Mouse (Mus musculus) hindbrain, embryonic 12.5 days (tissue): Measurements from ENCODE around the gene Gpank1. TPM values are rescaled to one million over a fixed set of nuclear protein-coding genes. Genes with fewer than 3 reads are reported as not detected.

ENCODE experiments used
- ATAC-seq: fragments of 200-750 bp; cut with Nextera tagmentation; 2 replicates; pipeline ENCODE4 v1.8.0; 2017; ENCODE audit warnings: moderate TSS enrichment; ENCODE audit not compliant: low FRiP score
- H3K27ac ChIP-seq: fragments of 300-500 bp; sonication (generic); 2 replicates; pipeline ENCODE4 v1.5.1; 2016; ENCODE audit warnings: mild to moderate bottlenecking
- H3K27me3 ChIP-seq: fragments of 300-500 bp; sonication (generic); 2 replicates; pipeline ENCODE4 v1.6.1; 2016; ENCODE audit warnings: mild to moderate bottlenecking
- H3K36me3 ChIP-seq: fragments of 300-500 bp; sonication (generic); 2 replicates; pipeline ENCODE4 v1.6.1; 2016; ENCODE audit warnings: mild to moderate bottlenecking
- H3K4me1 ChIP-seq: fragments of 300-500 bp; sonication (generic); 2 replicates; pipeline ENCODE4 v1.6.1; 2016
- H3K4me2 ChIP-seq: fragments of 300-500 bp; sonication (generic); replicated peaks from 2 replicates; pipeline ENCODE4 v1.6.1; 2016; ENCODE audit warnings: mild to moderate bottlenecking
- H3K4me3 ChIP-seq: fragments of 300-500 bp; sonication (generic); 2 replicates; pipeline ENCODE4 v1.5.1; 2016; ENCODE audit warnings: mild to moderate bottlenecking
- H3K9ac ChIP-seq: fragments of 300-500 bp; sonication (generic); 2 replicates; pipeline ENCODE4 v1.6.1; 2016; ENCODE audit warnings: mild to moderate bottlenecking, moderate library complexity
- H3K9me3 ChIP-seq: fragments of 300-500 bp; sonication (generic); replicated peaks from 2 replicates; pipeline ENCODE4 v1.6.1; 2016; ENCODE audit warnings: mild to moderate bottlenecking
- WGBS: fragments of 180-500 bp; shearing (Covaris S2); methylation state at CpG from one replicate; pipeline ENCODE4 v1.1.7; 2016; 5-methylcytosine and 5-hydroxymethylcytosine counted together
- polyA plus RNA-seq: library from polyadenylated mRNA; unstranded; fragments of >200 nt; fragmentation: Nextera tagmentation; extraction: Ambion mirVana; gene quantifications from 2 replicates; pipeline ENCODE4 v1.2.1, GENCODE M21; 2016

Gpank1 gene
- 19.8 and 20.8 TPM in 2 replicates for polyA plus RNA-seq

DNA sequence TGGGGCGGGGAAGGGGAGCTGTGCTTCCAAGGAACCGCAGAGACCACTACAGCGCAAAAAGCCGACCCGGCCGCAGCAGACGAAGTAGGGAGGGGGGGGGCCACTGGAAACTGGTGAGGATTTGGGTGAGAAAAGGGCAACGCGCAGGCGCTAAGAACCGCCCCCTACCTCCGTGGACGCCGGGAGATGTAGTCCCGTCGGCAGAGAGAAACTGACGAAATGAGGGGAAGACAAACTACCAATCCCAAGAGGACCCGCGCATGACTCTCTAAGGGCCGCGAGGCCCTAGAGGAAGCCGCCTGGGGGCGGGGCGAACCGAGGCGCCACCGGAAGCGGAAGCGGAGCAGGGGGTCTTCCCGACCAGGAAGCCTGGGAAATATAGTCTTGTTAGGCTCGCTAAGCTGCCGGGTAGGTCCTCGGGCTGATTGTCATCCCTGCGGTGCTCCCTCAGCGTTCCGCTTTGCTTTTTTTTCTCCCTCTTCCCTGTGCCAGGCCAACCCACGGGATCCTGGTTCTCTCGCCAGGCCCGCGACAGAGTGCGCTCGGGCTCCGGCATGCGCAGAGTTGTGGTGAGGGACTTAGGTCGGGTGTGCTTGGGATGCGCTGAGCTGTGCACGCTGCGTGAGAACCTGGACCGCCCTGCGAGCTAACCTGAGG lies at the start of gene Gpank1:
TSS of gene Gpank1 (plus strand) at position 313 of the 657 bp plus-strand sequence.
- H3K27ac ChIP-seq: peak within 1 kb of the TSS; percentile 91
- peak within 1 kb of the TSS; percentile 74 for H3K4me3 ChIP-seq
- peak within 1 kb of the TSS; percentile 88 for H3K9ac ChIP-seq
- H3K4me1 ChIP-seq: peaks cover 25% of the 10 kb centered on the region
- no peaks in the 10 kb centered on the region for H3K9me3 ChIP-seq
- H3K36me3 ChIP-seq: peaks cover 38% of the 10 kb centered on the region
- no peaks in the 10 kb centered on the region for H3K27me3 ChIP-seq
- H3K4me2 ChIP-seq: peak within 1 kb of the TSS; percentile 97
- under 1% methylated on average over 50 of the region's 50 CpGs for WGBS
- peak; percentile 94 for ATAC-seq

DNA sequence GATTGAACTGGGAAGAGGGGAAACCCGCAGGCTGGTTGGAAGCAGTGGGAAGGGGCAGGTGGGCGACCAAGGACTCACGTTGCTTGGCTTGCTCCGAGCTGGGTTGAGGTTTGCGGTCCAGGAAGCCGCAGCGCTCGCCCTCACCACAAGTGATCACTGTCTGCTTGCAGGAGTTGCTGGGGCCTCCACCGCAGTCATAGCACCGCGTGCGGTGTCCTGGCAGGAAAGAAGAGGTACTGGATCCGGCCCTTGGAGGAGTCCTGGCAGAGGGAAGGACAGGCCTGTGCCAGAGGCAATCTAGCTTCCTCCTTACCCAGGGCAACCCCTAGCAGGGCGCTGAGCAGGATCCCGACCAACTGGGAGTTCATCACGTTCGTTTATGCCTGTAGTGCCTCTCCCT lies 47.2 kb upstream of the Gpank1 start:
- Histone ChIP-seq H3K27ac (no peak overlapping the region), H3K9ac (no peak overlapping the region; the same call in 1 of the 2 replicates)

DNA sequence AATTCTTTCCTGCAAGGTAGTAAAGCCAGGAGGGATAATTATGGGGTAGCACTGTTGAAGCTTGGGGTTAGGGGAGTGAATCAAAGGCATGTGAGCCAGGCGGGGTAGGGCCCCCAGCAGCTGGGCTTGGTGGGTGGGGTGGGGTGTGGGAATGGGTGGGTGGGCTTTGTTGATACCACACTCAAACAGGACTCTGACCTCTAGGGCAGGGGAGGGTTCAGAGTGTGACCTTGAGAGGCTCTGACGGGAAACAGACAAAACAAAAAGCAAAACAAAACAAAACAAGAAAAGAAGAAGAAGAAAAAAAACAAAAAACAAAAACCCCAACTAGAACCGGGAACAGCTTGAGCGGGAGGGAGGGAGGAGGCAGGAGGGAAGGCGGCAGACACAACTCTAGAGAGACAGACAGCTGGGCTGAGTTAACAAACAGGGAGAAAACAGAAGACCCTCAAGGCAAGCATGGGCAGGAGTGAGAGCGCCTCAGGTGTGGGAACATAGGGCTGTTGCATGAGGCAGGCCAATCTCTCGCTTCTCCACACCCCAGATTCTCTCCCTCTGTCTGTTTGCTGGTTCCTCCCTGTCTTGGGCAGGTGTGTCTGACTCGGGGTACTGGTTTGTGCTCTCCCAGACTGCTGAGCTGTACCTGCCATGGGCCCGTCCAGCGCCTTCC lies 44.6 kb upstream of the Gpank1 start, which contains the start of gene Ly6g6e:
TSS of gene Ly6g6e (plus strand) at position 396 of the 670 bp plus-strand sequence.
- peaks cover 18% of the 10 kb centered on the region for H3K4me1 ChIP-seq
- peak within 1 kb of the TSS; percentile 43 for H3K4me2 ChIP-seq
- no peak within 1 kb of the TSS for H3K27ac ChIP-seq
- H3K27me3 ChIP-seq: peaks cover 8% of the 10 kb centered on the region; the same call in 1 of the 2 replicates
- no peak for ATAC-seq
- H3K9me3 ChIP-seq: no peaks in the 10 kb centered on the region
- H3K36me3 ChIP-seq: no peaks in the 10 kb centered on the region
- H3K4me3 ChIP-seq: peak within 1 kb of the TSS; percentile 14; the same call in 1 of the 2 replicates
- H3K9ac ChIP-seq: peak within 1 kb of the TSS; percentile 13; the same call in 1 of the 2 replicates
- WGBS: 27% methylated on average over 10 of the region's 10 CpGs

More for the DNA sequence above, 47.2 kb upstream of the Gpank1 start:
- Histone ChIP-seq H3K27me3 (peaks cover 5% of the 10 kb centered on the region; the same call in 1 of the 2 replicates), H3K4me1 (peaks cover 18% of the 10 kb centered on the region), H3K36me3 (no peaks in the 10 kb centered on the region), H3K4me2 (no peak overlapping the region), H3K4me3 (no peak overlapping the region), H3K9me3 (no peaks in the 10 kb centered on the region)
- no peak for ATAC-seq
- WGBS: 51% methylated on average over 17 of the region's 17 CpGs

DNA sequence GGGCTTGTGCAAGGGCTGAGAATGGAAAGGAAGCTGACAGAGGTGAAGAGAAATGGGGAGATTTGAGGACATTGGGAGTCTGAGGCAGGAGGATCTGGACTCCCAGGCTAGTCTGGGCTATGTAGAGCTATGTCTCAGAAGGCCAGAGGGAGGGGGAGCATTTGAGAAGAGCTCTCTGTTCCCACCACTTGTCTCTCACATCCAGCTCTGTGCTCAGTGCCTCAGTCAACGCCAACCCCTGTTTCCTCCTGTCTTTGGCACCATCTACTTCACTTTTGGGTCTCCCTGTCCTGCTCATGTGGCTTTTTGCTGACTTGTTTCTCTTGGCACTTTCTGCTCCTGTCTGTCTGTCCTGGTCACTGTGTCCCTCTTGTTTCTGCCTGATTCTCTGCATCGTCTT lies 44.0 kb upstream of the Gpank1 start:
- Histone ChIP-seq H3K27ac (no peak overlapping the region), H3K4me1 (peaks cover 18% of the 10 kb centered on the region), H3K36me3 (no peaks in the 10 kb centered on the region), H3K27me3 (peaks cover 8% of the 10 kb centered on the region; the same call in 1 of the 2 replicates), H3K9me3 (no peaks in the 10 kb centered on the region), H3K4me3 (no peak overlapping the region), H3K4me2 (peak overlapping the region; percentile 43), H3K9ac (peak overlapping the region; percentile 13; the same call in 1 of the 2 replicates)
- no peak for ATAC-seq
- 41% methylated on average over 2 of the region's 2 CpGs for WGBS

DNA sequence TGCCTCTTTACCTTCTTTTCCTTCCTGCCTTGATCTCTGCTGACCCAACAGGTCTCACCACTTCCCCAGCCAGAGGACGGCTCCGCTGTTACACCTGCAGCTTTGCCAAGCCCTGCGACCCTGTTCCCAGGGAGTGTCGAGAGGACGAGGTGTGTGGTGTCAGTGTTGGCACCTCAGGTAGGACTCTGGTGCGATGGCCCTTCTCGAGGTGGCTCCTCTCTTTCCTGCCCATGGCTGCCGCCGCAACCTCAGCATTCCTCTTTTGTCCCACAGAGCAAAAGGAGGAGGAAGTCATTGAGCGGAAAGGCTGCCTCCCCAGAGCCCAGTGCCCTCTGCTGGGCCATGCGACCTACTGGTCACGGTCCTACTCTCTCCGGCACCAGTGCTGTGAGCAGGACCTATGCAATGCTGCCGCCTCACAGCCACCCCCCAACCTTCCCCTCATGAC lies 43.4 kb upstream of the Gpank1 start, which contains the start of gene Ly6g6d:
TSS of gene Ly6g6d (minus strand) at position 280 of the 448 bp plus-strand sequence.
- H3K27me3 ChIP-seq: peaks cover 8% of the 10 kb centered on the region; the same call in 1 of the 2 replicates
- H3K9me3 ChIP-seq: no peaks in the 10 kb centered on the region
- WGBS: 7% methylated on average over 14 of the region's 14 CpGs
- no peaks in the 10 kb centered on the region for H3K36me3 ChIP-seq
- no peak within 1 kb of the TSS for H3K27ac ChIP-seq
- H3K4me1 ChIP-seq: peaks cover 18% of the 10 kb centered on the region
- H3K4me3 ChIP-seq: peak within 1 kb of the TSS; percentile 14
- peak within 1 kb of the TSS; percentile 13 for H3K9ac ChIP-seq
- no peak for ATAC-seq
- peak within 1 kb of the TSS; percentile 43 for H3K4me2 ChIP-seq

DNA sequence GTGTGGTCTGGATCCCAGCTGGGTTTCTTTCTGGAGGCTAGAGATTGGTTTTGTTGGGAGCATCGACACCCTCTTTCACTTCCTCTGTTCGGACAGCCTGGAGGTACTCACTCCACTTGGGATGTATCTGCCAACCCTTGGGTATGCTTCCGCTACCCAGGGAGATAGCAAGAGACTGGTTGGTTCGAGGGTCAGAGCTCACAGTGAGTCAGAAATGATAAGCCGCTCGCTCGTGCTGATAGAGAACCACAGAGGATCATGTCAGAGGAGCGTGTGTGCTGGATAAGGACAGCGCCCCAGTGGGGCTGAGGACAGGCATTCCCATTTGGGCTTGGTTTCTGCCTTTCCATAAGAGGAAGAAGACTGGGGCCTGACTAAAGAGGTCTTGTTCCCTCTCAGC lies 41.5 kb upstream of the Gpank1 start:
- ATAC-seq: no peak
- Histone ChIP-seq H3K27ac (no peak overlapping the region), H3K9me3 (no peaks in the 10 kb centered on the region), H3K27me3 (peaks cover 2% of the 10 kb centered on the region; the same call in 1 of the 2 replicates), H3K4me2 (no peak overlapping the region), H3K9ac (no peak overlapping the region), H3K4me1 (peaks cover 18% of the 10 kb centered on the region), H3K4me3 (no peak overlapping the region), H3K36me3 (no peaks in the 10 kb centered on the region)
- 70% methylated on average over 9 of the region's 9 CpGs for WGBS

DNA sequence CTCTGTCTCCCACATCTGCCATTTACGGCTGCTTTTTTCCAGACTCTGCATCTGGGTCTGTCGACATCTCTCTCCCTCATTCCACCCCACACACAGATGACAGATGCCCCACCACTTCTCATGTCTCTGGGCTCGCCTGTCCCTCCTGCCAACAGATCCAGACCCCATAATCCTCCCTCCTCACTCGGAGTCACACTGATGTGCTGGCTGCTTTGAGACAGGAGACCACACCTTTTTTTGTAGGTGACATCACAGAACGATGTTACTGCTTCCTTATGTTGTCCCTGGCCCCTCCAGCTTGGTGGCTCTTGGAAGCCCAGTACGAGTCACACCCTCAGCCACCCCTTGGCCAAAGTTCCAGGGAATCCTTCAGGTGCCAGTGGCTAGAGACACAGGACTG lies 41.0 kb upstream of the Gpank1 start:
- peaks cover 3% of the 10 kb centered on the region; the same call in 1 of the 2 replicates for H3K27me3 ChIP-seq
- no peak overlapping the region for H3K27ac ChIP-seq
- 64% methylated on average over 6 of the region's 6 CpGs for WGBS
- no peaks in the 10 kb centered on the region for H3K9me3 ChIP-seq
- peaks cover 18% of the 10 kb centered on the region for H3K4me1 ChIP-seq
- no peak overlapping the region for H3K9ac ChIP-seq
- H3K4me3 ChIP-seq: no peak overlapping the region
- no peak for ATAC-seq
- H3K4me2 ChIP-seq: no peak overlapping the region
- H3K36me3 ChIP-seq: no peaks in the 10 kb centered on the region

DNA sequence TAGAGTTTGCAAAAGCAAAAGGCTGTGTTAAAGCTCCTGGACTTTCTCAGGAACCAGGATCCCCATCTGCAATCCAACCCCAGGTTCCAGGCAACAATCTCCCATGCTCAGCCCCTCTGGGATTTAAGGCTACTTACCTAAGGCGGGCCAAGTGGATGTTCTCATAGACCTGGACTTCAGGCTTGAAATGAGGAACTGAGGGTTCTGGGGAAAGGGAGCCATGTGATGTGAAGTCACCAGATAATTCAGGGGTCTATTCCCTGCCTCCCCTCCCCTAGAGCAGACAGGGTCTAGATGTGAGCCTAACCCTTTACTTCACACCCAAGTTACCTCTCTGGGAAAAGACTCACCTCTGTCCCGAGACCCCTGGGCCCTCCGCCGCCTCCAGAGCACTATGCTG lies 40.5 kb upstream of the Gpank1 start:
- Histone ChIP-seq H3K4me2 (no peak overlapping the region), H3K36me3 (no peaks in the 10 kb centered on the region), H3K27me3 (peaks cover 7% of the 10 kb centered on the region; the same call in 1 of the 2 replicates), H3K9ac (no peak overlapping the region), H3K27ac (no peak overlapping the region), H3K4me3 (no peak overlapping the region), H3K4me1 (peaks cover 18% of the 10 kb centered on the region), H3K9me3 (no peaks in the 10 kb centered on the region)
- 83% methylated on average over 4 of the region's 4 CpGs for WGBS
- ATAC-seq: no peak

DNA sequence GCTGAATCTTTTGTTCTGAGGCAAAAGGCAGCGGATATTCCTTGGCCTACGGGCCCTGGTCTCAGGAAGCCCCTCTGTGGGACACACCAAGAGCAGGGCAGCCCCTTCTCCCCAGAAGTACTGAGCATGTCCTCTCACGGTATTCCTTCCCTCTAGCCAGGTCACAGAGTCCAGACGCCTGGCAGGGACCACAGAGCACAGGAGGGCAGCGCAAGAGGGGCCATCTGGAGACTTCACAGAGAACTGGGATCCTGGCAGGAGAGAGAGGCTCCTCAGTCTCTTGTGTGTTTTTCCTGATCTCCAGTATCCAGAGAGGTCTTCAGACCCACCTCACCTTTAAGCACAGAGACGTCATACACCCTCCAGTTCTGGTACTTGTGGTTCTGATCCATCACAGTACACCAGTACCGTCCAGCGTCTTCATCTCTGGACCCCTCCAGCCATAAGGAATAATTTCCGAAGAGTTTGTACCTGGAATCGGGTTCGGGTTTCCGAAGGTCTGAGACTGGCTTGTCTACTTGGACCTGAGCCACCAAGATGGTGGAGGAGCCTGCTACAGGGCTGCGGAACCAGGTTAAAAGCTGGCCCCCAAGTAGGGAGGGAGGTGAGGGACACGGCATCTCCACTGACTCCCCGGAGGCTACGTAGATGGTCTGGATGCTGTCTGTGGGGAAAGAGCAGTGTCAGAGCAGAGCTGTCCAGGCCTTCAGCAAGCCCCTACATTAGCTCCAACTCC lies 38.2 kb upstream of the Gpank1 start:
- no peak overlapping the region for H3K9ac ChIP-seq
- no peak overlapping the region for H3K27ac ChIP-seq
- WGBS: 85% methylated on average over 16 of the region's 16 CpGs
- H3K4me3 ChIP-seq: no peak overlapping the region
- no peak for ATAC-seq
- no peaks in the 10 kb centered on the region for H3K36me3 ChIP-seq
- peaks cover 8% of the 10 kb centered on the region; the same call in 1 of the 2 replicates for H3K27me3 ChIP-seq
- H3K4me2 ChIP-seq: no peak overlapping the region
- H3K9me3 ChIP-seq: no peaks in the 10 kb centered on the region
- H3K4me1 ChIP-seq: peaks cover under 1% of the 10 kb centered on the region; the same call in 1 of the 2 replicates

DNA sequence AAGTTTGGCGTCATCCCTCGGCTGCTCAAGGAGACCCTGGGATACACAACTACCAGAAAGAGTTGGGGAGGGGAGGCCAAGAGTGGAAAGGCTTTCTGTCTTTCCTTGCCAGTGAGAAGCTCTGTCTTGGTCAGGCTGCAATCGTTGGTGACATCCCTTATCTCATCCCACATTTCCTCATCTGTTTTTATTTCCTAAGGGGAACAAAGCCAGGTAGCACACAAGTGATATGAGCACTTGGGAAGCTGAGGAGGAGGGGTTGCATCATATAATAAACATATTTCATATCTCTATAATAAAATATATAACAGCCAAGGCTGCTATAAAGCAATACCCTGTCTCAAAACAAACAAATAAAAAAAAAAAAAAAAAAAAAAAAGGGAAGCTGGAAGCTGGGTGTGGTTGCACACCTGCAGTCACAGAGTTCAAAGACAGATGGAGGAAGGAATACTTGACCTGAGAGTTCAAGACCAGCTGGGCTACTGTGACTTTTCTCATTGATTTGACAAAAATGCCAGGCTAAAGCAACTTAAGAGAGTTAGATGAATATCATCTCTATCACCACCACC lies 37.2 kb upstream of the Gpank1 start:
- H3K36me3 ChIP-seq: no peaks in the 10 kb centered on the region
- H3K4me3 ChIP-seq: no peak overlapping the region
- no peak overlapping the region for H3K4me2 ChIP-seq
- H3K27ac ChIP-seq: no peak overlapping the region
- no peaks in the 10 kb centered on the region for H3K4me1 ChIP-seq
- peaks cover 8% of the 10 kb centered on the region; the same call in 1 of the 2 replicates for H3K27me3 ChIP-seq
- no peak overlapping the region for H3K9ac ChIP-seq
- whole genome bisulfite sequencing: 78% methylated on average over 3 of the region's 3 CpGs
- H3K9me3 ChIP-seq: no peaks in the 10 kb centered on the region
- no peak for ATAC-seq

DNA sequence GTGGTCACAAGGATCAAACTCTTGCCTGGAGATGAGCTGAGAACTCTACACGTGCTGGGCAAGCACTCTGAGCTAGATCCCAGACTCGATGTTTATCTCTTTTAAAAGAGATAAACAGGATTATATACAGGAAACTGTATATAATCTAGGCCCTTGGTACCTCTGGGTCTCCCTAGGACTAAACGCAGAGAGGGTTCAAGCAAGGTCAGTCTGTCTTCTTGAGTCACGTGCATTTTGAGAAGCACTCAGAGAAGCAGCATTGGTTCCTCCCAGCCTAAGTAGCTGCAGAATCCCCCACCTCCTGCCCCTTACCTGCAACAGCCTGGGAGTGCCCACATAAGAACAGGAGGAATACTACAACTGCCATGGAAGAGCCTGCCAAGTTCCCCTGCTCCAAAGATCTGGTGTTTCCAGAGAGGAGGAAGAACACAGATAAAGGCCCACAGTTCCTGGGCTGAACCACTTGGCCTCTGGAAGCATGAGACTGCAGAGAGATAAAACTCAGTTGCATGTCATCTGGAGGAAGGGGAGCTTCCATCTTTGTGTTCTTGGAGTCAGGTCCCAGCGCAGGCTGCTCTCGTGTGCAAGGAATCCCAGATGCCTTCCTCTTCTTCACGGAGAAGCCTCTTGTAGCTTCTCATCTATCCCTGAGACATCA lies 35.9 kb upstream of the Gpank1 start, which contains the start of gene Ly6g6f:
TSS of gene Ly6g6f (minus strand) at position 403 of the 658 bp plus-strand sequence.
- Histone ChIP-seq H3K4me3 (no peak within 1 kb of the TSS), H3K27me3 (0 out of 2 replicates have a peak, but pooled peaks cover 6% of the 10 kb centered on the region), H3K36me3 (no peaks in the 10 kb centered on the region), H3K4me2 (no peak within 1 kb of the TSS), H3K27ac (no peak within 1 kb of the TSS), H3K9me3 (no peaks in the 10 kb centered on the region), H3K9ac (no peak within 1 kb of the TSS), H3K4me1 (peaks cover 6% of the 10 kb centered on the region)
- 79% methylated on average over 7 of the region's 7 CpGs for WGBS
- ATAC-seq: no peak
